Mouse (Mus musculus): ENCODE measurements around the gene Erich3. TPM values are rescaled to one million over a fixed set of nuclear protein-coding genes. Genes with fewer than 3 reads are reported as not detected.

Erich3 gene
- total RNA-seq, 2 experiments from 2014 or later = 9.0 to 11.6 TPM

- intact Hi-C loops (cut with DNase I) = no loop called here
- H3K27ac ChIP-seq = no peak overlapping the region
- no peak overlapping the region for H3K4me3 ChIP-seq
- no peak for TF ChIP-seq CTCF (IDR thresholded peaks at IDR 0.05)
- DNase-seq (ENCODE audit: extremely low spot score in 1 of 2, low spot score in 2 of 2) = no peak
These were observed 77.8 kb downstream of the Erich3 start for GRCm38 (mm10) chr3:154741496-154741895.

GRCm38 (mm10) chr3:154742927-154743326 is 79.3 kb downstream of the Erich3 start:
- intact Hi-C loops (cut with DNase I) = no loop called here
- Histone ChIP-seq H3K27ac (no peak overlapping the region), H3K4me3 (no peak overlapping the region)
- TF ChIP-seq CTCF (IDR thresholded peaks at IDR 0.05) = no peak
- DNase-seq (ENCODE audit: extremely low spot score in 1 of 2, low spot score in 2 of 2) = no peak

- no peak for DNase-seq (ENCODE audit: extremely low spot score in 1 of 2, low spot score in 2 of 2)
- Histone ChIP-seq H3K27ac (no peak overlapping the region), H3K4me3 (no peak overlapping the region)
- TF ChIP-seq CTCF (IDR thresholded peaks at IDR 0.05) = no peak
- intact Hi-C loops (cut with DNase I) = no loop called here
These were observed 80.7 kb downstream of the Erich3 start for GRCm38 (mm10) chr3:154744317-154744716.

GRCm38 (mm10) chr3:154754505-154754904 is 90.8 kb downstream of the Erich3 start:
- intact Hi-C loops (cut with DNase I) = no loop called here
- TF ChIP-seq CTCF (IDR thresholded peaks at IDR 0.05) = no peak
- Histone ChIP-seq H3K4me3 (no peak overlapping the region), H3K27ac (no peak overlapping the region)
- no peak for DNase-seq (ENCODE audit: extremely low spot score in 1 of 2, low spot score in 2 of 2)

GRCm38 (mm10) chr3:154755225-154755624 is 91.6 kb downstream of the Erich3 start:
- H3K27ac ChIP-seq = no peak overlapping the region
- H3K4me3 ChIP-seq = no peak overlapping the region
- DNase-seq (ENCODE audit: extremely low spot score in 1 of 2, low spot score in 2 of 2) = no peak
- intact Hi-C loops (cut with DNase I) = no loop called here
- no peak for TF ChIP-seq CTCF (IDR thresholded peaks at IDR 0.05)

GRCm38 (mm10) chr3:154758089-154758488 is 94.4 kb downstream of the Erich3 start:
- no peak overlapping the region for H3K27ac ChIP-seq
- no peak overlapping the region for H3K4me3 ChIP-seq
- no peak for DNase-seq (ENCODE audit: extremely low spot score in 1 of 2, low spot score in 2 of 2)
- TF ChIP-seq CTCF (IDR thresholded peaks at IDR 0.05) = no peak
- intact Hi-C loops (cut with DNase I) = no loop called here

- intact Hi-C loops (cut with DNase I) = no loop called here
- no peak overlapping the region for H3K4me3 ChIP-seq
- no peak for TF ChIP-seq CTCF (IDR thresholded peaks at IDR 0.05)
- H3K27ac ChIP-seq = no peak overlapping the region
- DNase-seq (ENCODE audit: extremely low spot score in 1 of 2, low spot score in 2 of 2) = no peak
These were observed 97.4 kb downstream of the Erich3 start for GRCm38 (mm10) chr3:154761108-154761507.

- no peak for DNase-seq (ENCODE audit: extremely low spot score in 1 of 2, low spot score in 2 of 2)
- no peak overlapping the region for H3K4me3 ChIP-seq
- TF ChIP-seq CTCF (IDR thresholded peaks at IDR 0.05) = no peak
- intact Hi-C loops (cut with DNase I) = no loop called here
- H3K27ac ChIP-seq = no peak overlapping the region
These were observed 99.7 kb downstream of the Erich3 start for GRCm38 (mm10) chr3:154763374-154763773.

GRCm38 (mm10) chr3:154764115-154764514 is 100.5 kb downstream of the Erich3 start:
- no peak overlapping the region for H3K27ac ChIP-seq
- no peak for TF ChIP-seq CTCF (IDR thresholded peaks at IDR 0.05)
- DNase-seq (ENCODE audit: extremely low spot score in 1 of 2, low spot score in 2 of 2) = no peak
- intact Hi-C loops (cut with DNase I) = no loop called here
- no peak overlapping the region for H3K4me3 ChIP-seq

- no peak for DNase-seq (ENCODE audit: extremely low spot score in 1 of 2, low spot score in 2 of 2)
- Histone ChIP-seq H3K27ac (no peak overlapping the region), H3K4me3 (no peak overlapping the region)
- no peak for TF ChIP-seq CTCF (IDR thresholded peaks at IDR 0.05)
- intact Hi-C loops (cut with DNase I) = no loop called here
These were observed 102.7 kb downstream of the Erich3 start for GRCm38 (mm10) chr3:154766321-154766720.

- no peak for DNase-seq (ENCODE audit: extremely low spot score in 1 of 2, low spot score in 2 of 2)
- no peak for TF ChIP-seq CTCF (IDR thresholded peaks at IDR 0.05)
- H3K4me3 ChIP-seq = no peak overlapping the region
- no peak overlapping the region for H3K27ac ChIP-seq
- intact Hi-C loops (cut with DNase I) = no loop called here
These were observed 108.0 kb downstream of the Erich3 start for GRCm38 (mm10) chr3:154771651-154772050.

GRCm38 (mm10) chr3:154778836-154779595 is 115.4 kb downstream of the Erich3 start:
- Histone ChIP-seq H3K27ac (no peak overlapping the region), H3K4me3 (no peak overlapping the region)
- no peak for TF ChIP-seq CTCF (IDR thresholded peaks at IDR 0.05)
- no peak for DNase-seq (ENCODE audit: extremely low spot score in 1 of 2, low spot score in 2 of 2)
- intact Hi-C loops (cut with DNase I) = no loop called here

GRCm38 (mm10) chr3:154786354-154786753 is 122.7 kb downstream of the Erich3 start:
- TF ChIP-seq CTCF (IDR thresholded peaks at IDR 0.05) = no peak
- intact Hi-C loops (cut with DNase I) = no loop called here

More at GRCm38 (mm10) chr3:154786354-154786753, 122.7 kb downstream of the Erich3 start:
- no peak overlapping the region for H3K27ac ChIP-seq
- H3K4me3 ChIP-seq = no peak overlapping the region
- no peak for DNase-seq (ENCODE audit: extremely low spot score in 1 of 2, low spot score in 2 of 2)

All from left cerebral cortex, adult 2 months (tissue).